Mouse (Mus musculus) gastrocnemius, postnatal 36 days (tissue): ENCODE data around the gene D5Ertd579e. TPM values are rescaled to one million over a fixed set of nuclear protein-coding genes. Genes with fewer than 3 reads are reported as not detected.

Source experiments
- DNase-seq, 2 experiments: peaks; one replicate each; pipeline ENCODE4 v3.0.0; 2022
- intact Hi-C: fragments of 180-260 bp; cut with DNase I; formaldehyde crosslinking; loops from one replicate; pipeline ENCODE4 v1.15.1; 2025
- total RNA-seq, 2 experiments: library from RNA; stranded (reverse); gene quantifications; 2 replicates each; pipeline ENCODE4 v1.2.3; 2021

Gene D5Ertd579e
- total RNA-seq, 2 experiments from 2014 or later: 70.4 to 74.0 TPM

GRCm38 (mm10) chr5:36722415-36722856 lies 26.6 kb upstream of the D5Ertd579e start:
- DNase-seq: no peak
- intact Hi-C loops: no loop called here

GRCm38 (mm10) chr5:36720710-36721375 lies 25.0 kb upstream of the D5Ertd579e start:
- intact Hi-C loops: no loop called here

GRCm38 (mm10) chr5:36720219-36720618 lies 24.4 kb upstream of the D5Ertd579e start:
- no peak for DNase-seq
- intact Hi-C loops: no loop called here

More at GRCm38 (mm10) chr5:36720710-36721375, 25.0 kb upstream of the D5Ertd579e start:
- DNase-seq: no peak

GRCm38 (mm10) chr5:36719601-36720000 lies 23.8 kb upstream of the D5Ertd579e start:
- no peak for DNase-seq
- intact Hi-C loops: no loop called here

GRCm38 (mm10) chr5:36719135-36719534 lies 23.3 kb upstream of the D5Ertd579e start:
- intact Hi-C loops: no loop called here
- no peak for DNase-seq

GRCm38 (mm10) chr5:36717889-36718288 lies 22.1 kb upstream of the D5Ertd579e start:
- intact Hi-C loops: no loop called here
- DNase-seq: no peak

- intact Hi-C loops: no loop called here
- DNase-seq: no peak
Observed at GRCm38 (mm10) chr5:36716816-36717215, 21.0 kb upstream of the D5Ertd579e start.

- DNase-seq: no peak
- intact Hi-C loops: no loop called here
Observed at GRCm38 (mm10) chr5:36714832-36715231, 19.0 kb upstream of the D5Ertd579e start.

GRCm38 (mm10) chr5:36713693-36714092 lies 17.9 kb upstream of the D5Ertd579e start:
- no peak for DNase-seq
- intact Hi-C loops: no loop called here

GRCm38 (mm10) chr5:36712553-36713534 lies 17.0 kb upstream of the D5Ertd579e start:
- peak; percentile 84 to 89 for DNase-seq
- intact Hi-C loops: no loop called here

- no peak for DNase-seq
- intact Hi-C loops: no loop called here
Observed at GRCm38 (mm10) chr5:36711863-36712262, 16.0 kb upstream of the D5Ertd579e start.

GRCm38 (mm10) chr5:36705792-36706191 lies 10.0 kb upstream of the D5Ertd579e start:
- no peak for DNase-seq
- intact Hi-C loops: no loop called here

- intact Hi-C loops: no loop called here
- DNase-seq: no peak
Observed at GRCm38 (mm10) chr5:36705390-36705789, 9.6 kb upstream of the D5Ertd579e start.

- DNase-seq: no peak
- intact Hi-C loops: no loop called here
Observed at GRCm38 (mm10) chr5:36704684-36705083, 8.9 kb upstream of the D5Ertd579e start.

- DNase-seq: no peak
- intact Hi-C loops: no loop called here
Observed at GRCm38 (mm10) chr5:36700939-36701620, 5.3 kb upstream of the D5Ertd579e start.

- intact Hi-C loops: no loop called here
- no peak for DNase-seq
Observed at GRCm38 (mm10) chr5:36698689-36699088, 2.9 kb upstream of the D5Ertd579e start.

GRCm38 (mm10) chr5:36698067-36698670 lies 2.3 kb upstream of the D5Ertd579e start:
- intact Hi-C loops: no loop called here
- no peak for DNase-seq

- intact Hi-C loops: no loop called here
- DNase-seq: no peak
Observed at GRCm38 (mm10) chr5:36696504-36697300, 878 bp upstream of the D5Ertd579e start.

GRCm38 (mm10) chr5:36695005-36695404 lies 819 bp downstream of the D5Ertd579e start:
- intact Hi-C loops: loop anchor here (2.0 kb wide), 1 partner anchor 46 kb away; no protein-coding TSS in a partner anchor
- no peak for DNase-seq
